Mouse (Mus musculus): Measurements from ENCODE around the gene Adipor1. TPM values are rescaled to one million over a fixed set of nuclear protein-coding genes. Genes with fewer than 3 reads are reported as not detected.
A peak's percentile ranks its signal among the peaks of the same experiment; 100 is the strongest.

The Adipor1 gene
- 123 and 126 TPM in 2 replicates for polyA plus RNA-seq (2015; fragmentation: Nextera tagmentation; extraction: Ambion mirVana)

DNA sequence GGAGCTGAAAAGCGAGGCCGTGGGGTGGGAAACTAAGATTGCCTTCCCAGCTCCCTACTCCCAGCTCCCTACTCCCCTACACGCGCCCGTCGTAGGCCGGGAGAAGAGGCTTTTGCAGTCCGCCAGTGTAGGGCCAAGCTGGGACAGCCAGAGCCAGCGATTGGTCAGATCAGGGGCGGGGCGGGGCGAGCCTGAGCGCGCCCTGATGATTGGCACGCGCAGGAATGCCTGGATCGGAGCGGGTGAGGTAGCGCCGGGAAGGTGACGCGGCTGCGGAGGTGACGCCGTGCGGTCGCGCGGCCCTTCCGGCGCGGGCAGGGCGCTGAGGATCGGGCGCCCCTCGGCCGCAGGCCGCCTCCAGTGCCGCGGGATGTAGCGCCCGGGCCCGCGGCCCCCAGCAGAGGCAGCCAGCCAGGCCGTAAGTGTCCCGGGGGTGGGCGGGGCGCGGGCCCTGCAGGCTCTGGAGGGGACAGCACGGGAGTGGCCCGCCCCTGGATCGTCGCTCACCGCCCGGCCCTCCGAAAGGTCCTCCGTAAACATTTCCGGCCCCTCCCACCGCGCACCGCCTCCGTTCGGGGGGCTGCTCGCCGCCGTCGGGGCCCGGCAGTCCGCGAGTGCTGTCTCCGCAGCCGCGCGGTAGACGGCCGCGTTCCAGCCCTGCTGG is at the start of gene Adipor1:
Adipor1 (plus strand) TSS at position 211 of the 664 bp plus-strand sequence.
- H3K27me3 ChIP-seq (replicated peaks; ENCODE audit: insufficient read depth, low read length) = no peaks in the 10 kb centered on the region
- no peaks in the 10 kb centered on the region for H3K9me3 ChIP-seq (ENCODE audit: low read length)
- H3K4me2 ChIP-seq (replicated peaks; ENCODE audit: low read depth, low read length) = peak within 1 kb of the TSS; percentile 63
- peak; percentile 99 for DNase-seq (ENCODE audit: low spot score)
- H3K36me3 ChIP-seq (ENCODE audit: insufficient read depth, low read length) = no peaks in the 10 kb centered on the region
- H3K4me1 ChIP-seq (ENCODE audit: insufficient read depth, low read depth, low read length) = peaks cover 22% of the 10 kb centered on the region; the same call in 1 of the 2 replicates
- H3K9ac ChIP-seq (replicated peaks; ENCODE audit: low read depth) = peak within 1 kb of the TSS; percentile 93
- under 1% methylated on average over 58 of the region's 77 CpGs for WGBS
- peak; percentile 99 for ATAC-seq
- peak within 1 kb of the TSS; percentile 84 for H3K4me3 ChIP-seq (ENCODE audit: low read depth, low read length)
- peak within 1 kb of the TSS; percentile 97 for H3K27ac ChIP-seq (ENCODE audit: low read length)
- no peak for TF ChIP-seq EP300 (IDR thresholded peaks at IDR 0.05)
- peak; percentile 10; the same call in 1 of the 2 replicates for TF ChIP-seq CTCF (IDR thresholded peaks at IDR 0.05)

GRCm38 (mm10) chr1:134365491-134365890 is 49.7 kb upstream of the Adipor1 start:
- DNase-seq (ENCODE audit: low spot score) = no peak
- no peak for TF ChIP-seq CTCF (IDR thresholded peaks at IDR 0.05)
- TF ChIP-seq EP300 (IDR thresholded peaks at IDR 0.05) = no peak
- H3K27ac ChIP-seq (ENCODE audit: low read length) = no peak overlapping the region
- ATAC-seq = no peak
- H3K9me3 ChIP-seq (ENCODE audit: low read length) = no peaks in the 10 kb centered on the region
- no peaks in the 10 kb centered on the region for H3K27me3 ChIP-seq (replicated peaks; ENCODE audit: insufficient read depth, low read length)
- H3K4me3 ChIP-seq (ENCODE audit: low read depth, low read length) = no peak overlapping the region
- 55% methylated on average over 5 of the region's 5 CpGs for WGBS
- no peak overlapping the region for H3K9ac ChIP-seq (replicated peaks; ENCODE audit: low read depth)
- peaks cover 5% of the 10 kb centered on the region; the same call in 1 of the 2 replicates for H3K4me1 ChIP-seq (ENCODE audit: insufficient read depth, low read depth, low read length)
- no peak overlapping the region for H3K4me2 ChIP-seq (replicated peaks; ENCODE audit: low read depth, low read length)
- no peaks in the 10 kb centered on the region for H3K36me3 ChIP-seq (ENCODE audit: insufficient read depth, low read length)

GRCm38 (mm10) chr1:134368777-134369337 is 46.3 kb upstream of the Adipor1 start:
- Histone ChIP-seq H3K36me3 (ENCODE audit: insufficient read depth, low read length) (no peaks in the 10 kb centered on the region), H3K4me2 (replicated peaks; ENCODE audit: low read depth, low read length) (no peak overlapping the region), H3K4me3 (ENCODE audit: low read depth, low read length) (no peak overlapping the region), H3K9me3 (ENCODE audit: low read length) (no peaks in the 10 kb centered on the region), H3K9ac (replicated peaks; ENCODE audit: low read depth) (no peak overlapping the region), H3K27ac (ENCODE audit: low read length) (no peak overlapping the region), H3K27me3 (replicated peaks; ENCODE audit: insufficient read depth, low read length) (no peaks in the 10 kb centered on the region), H3K4me1 (ENCODE audit: insufficient read depth, low read depth, low read length) (no peaks in the 10 kb centered on the region)
- no peak for ATAC-seq
- TF ChIP-seq EP300 (IDR thresholded peaks at IDR 0.05) (no peak), CTCF (IDR thresholded peaks at IDR 0.05) (peak; percentile 75)
- peak; percentile 82 for DNase-seq (ENCODE audit: low spot score)
- WGBS = 37% methylated on average over 9 of the region's 9 CpGs

DNA sequence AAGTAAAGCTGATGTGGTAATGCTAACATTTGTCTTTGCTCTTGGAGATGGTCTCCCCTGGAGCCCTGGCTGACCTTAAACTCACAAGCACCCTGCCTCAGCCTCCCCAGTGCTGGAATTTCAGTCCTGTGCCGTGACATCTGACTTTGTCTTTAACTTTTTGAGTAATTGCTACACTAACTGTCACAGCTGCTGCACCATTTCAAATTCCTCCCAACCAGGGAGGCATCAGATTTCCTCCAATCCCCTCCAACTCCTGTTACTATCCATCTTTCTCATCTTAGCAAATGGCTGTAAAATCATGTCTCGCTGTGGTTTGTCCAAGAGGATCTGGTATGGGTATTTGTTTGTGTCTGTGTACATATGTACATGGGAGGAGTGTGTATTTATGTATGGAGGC is 41.1 kb upstream of the Adipor1 start:
- Histone ChIP-seq H3K27me3 (replicated peaks; ENCODE audit: insufficient read depth, low read length) (no peaks in the 10 kb centered on the region), H3K4me2 (replicated peaks; ENCODE audit: low read depth, low read length) (no peak overlapping the region), H3K4me1 (ENCODE audit: insufficient read depth, low read depth, low read length) (no peaks in the 10 kb centered on the region), H3K27ac (ENCODE audit: low read length) (no peak overlapping the region), H3K9me3 (ENCODE audit: low read length) (no peaks in the 10 kb centered on the region), H3K36me3 (ENCODE audit: insufficient read depth, low read length) (no peaks in the 10 kb centered on the region), H3K9ac (replicated peaks; ENCODE audit: low read depth) (no peak overlapping the region), H3K4me3 (ENCODE audit: low read depth, low read length) (no peak overlapping the region)
- no peak for TF ChIP-seq EP300 (IDR thresholded peaks at IDR 0.05)
- TF ChIP-seq CTCF (IDR thresholded peaks at IDR 0.05) = no peak
- DNase-seq (ENCODE audit: low spot score) (no peak), ATAC-seq (no peak)
- 69% methylated on average over 2 of the region's 2 CpGs for WGBS

DNA sequence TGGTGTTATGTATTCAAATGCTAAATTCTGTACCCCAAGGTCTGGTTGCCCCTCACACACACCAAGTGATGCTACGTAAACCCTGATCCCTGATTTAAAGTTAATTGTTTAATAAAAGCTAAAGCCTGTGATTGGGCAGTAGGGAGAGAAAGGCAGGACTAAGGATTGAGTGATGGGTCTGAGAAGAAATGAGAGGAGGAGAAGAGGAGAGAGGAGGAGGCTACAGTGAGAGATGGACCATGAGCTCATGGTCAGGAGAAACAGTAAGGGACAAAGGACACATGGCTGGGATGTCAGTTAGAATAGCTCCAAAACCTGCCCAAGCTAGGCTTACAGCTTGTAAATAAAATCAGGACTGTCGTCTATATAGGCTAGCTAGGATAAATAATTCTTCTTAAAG is 34.1 kb upstream of the Adipor1 start:
- no peak overlapping the region for H3K27ac ChIP-seq (ENCODE audit: low read length)
- TF ChIP-seq EP300 (IDR thresholded peaks at IDR 0.05) (no peak), CTCF (IDR thresholded peaks at IDR 0.05) (no peak)
- H3K4me3 ChIP-seq (ENCODE audit: low read depth, low read length) = no peak overlapping the region
- no peaks in the 10 kb centered on the region for H3K9me3 ChIP-seq (ENCODE audit: low read length)
- WGBS = 53% methylated on average over 2 of the region's 2 CpGs
- ATAC-seq (no peak), DNase-seq (ENCODE audit: low spot score) (no peak)
- peak overlapping the region; percentile 60; the same call in 1 of the 2 replicates for H3K4me2 ChIP-seq (replicated peaks; ENCODE audit: low read depth, low read length)
- no peaks in the 10 kb centered on the region for H3K27me3 ChIP-seq (replicated peaks; ENCODE audit: insufficient read depth, low read length)
- H3K4me1 ChIP-seq (ENCODE audit: insufficient read depth, low read depth, low read length) = peaks cover 3% of the 10 kb centered on the region; the same call in 1 of the 2 replicates
- no peak overlapping the region for H3K9ac ChIP-seq (replicated peaks; ENCODE audit: low read depth)
- H3K36me3 ChIP-seq (ENCODE audit: insufficient read depth, low read length) = no peaks in the 10 kb centered on the region

DNA sequence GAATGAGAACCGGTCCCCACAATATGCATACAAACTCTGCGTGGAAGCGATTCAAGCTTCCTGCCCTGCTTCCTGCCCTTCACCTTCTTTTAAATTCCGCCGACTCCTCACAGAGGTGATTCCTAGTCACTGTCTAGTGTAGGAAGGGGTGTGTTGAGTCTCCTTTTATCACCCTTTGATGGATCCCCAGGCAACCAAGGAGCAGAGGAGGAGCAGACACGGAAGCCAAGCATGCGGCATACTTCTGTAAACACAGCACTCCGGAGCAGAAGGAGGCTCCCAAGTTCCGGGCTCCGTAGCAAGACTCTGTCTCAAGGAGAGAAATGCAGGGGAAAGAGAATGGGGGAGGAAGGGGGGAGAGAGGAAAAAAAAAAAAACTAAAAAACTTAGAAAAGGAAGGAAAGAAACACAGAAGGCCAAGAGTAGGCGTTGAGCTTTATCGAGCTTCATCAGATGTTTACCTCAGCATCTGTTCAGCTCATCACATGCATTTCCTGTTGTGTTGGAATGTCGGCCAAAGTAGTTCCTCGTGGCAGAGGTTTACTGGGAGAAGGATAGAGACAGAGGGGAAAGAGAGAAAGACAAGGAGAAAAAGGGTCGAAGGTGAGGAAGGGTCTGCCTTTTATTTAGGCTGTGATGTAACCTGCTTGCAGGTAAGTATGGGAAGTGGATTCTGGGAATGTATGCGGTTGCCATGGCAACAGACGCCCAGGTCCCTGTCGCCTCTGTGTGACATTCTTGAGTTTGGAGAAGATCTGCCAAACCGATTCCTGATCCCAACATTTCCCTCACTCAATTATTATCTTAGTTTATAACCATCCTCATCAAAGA is 33.2 kb upstream of the Adipor1 start:
- H3K4me2 ChIP-seq (replicated peaks; ENCODE audit: low read depth, low read length) = peak overlapping the region; percentile 60
- no peaks in the 10 kb centered on the region for H3K36me3 ChIP-seq (ENCODE audit: insufficient read depth, low read length)
- no peaks in the 10 kb centered on the region for H3K9me3 ChIP-seq (ENCODE audit: low read length)
- 1% methylated on average over 19 of the region's 19 CpGs for WGBS
- H3K4me3 ChIP-seq (ENCODE audit: low read depth, low read length) = peak overlapping the region; percentile 14
- ATAC-seq = no peak
- no peak overlapping the region for H3K27ac ChIP-seq (ENCODE audit: low read length)
- peak; percentile 44 for DNase-seq (ENCODE audit: low spot score)
- no peaks in the 10 kb centered on the region for H3K27me3 ChIP-seq (replicated peaks; ENCODE audit: insufficient read depth, low read length)
- H3K9ac ChIP-seq (replicated peaks; ENCODE audit: low read depth) = 0 out of 2 replicates have a peak overlapping the region, but pooled peaks have one; percentile 16
- TF ChIP-seq EP300 (IDR thresholded peaks at IDR 0.05) = no peak
- no peak for TF ChIP-seq CTCF (IDR thresholded peaks at IDR 0.05)
- peaks cover 3% of the 10 kb centered on the region; the same call in 1 of the 2 replicates for H3K4me1 ChIP-seq (ENCODE audit: insufficient read depth, low read depth, low read length)

Measured in lung, postnatal 0 days (tissue).